Comparison of ENCODE assay signal across 8 mouse cellular contexts in the genomic region with DNA sequence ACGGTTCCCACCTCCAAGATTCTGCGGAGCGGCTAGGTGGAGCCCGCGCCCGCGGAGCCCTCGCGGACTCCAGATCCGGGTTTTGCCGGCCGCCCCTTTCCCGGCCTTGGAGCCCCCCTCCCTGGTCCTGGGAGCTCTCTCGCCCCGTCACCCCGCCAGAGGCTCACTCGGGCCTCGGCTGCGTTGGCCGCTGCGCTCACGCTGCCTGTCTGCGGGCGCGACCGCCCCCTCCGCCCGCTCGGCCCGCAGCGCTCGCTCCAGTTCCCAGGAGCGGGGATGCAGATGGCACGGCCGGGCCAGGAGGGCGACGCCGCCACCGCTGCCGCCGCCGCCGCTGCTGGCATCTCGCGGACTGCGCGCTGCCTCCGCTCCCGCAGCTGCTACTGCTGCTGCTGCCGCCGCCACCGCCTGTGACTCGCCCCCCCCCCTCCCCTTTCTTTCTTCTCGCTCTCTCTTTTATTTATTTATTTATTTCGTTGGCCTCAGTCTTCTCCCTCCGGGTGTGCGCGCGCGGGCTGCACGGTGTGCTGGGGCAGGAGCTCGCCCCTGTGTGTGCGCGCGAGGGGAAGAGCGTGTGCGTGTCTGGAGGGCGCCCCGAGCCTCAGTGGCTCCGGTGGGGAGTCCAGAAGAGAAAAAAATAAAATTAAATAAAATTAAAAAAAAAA. TPM values are rescaled to one million over a fixed set of nuclear protein-coding genes. Genes with fewer than 3 reads are reported as not detected.
DNase-seq lines count a peak whose midpoint lies in the region; ATAC-seq lines count a peak whose summit lies in the region.

Adgrl3 (plus strand) TSS at position 549 of the 665 bp plus-strand sequence.

- peaks cover 17% of the 10 kb centered on the region for H3K4me1 ChIP-seq in hindbrain, embryonic 14.5 days (replicated peaks; ENCODE audit: control insufficient read depth, insufficient read depth, low read length)

- H3K27ac ChIP-seq in hindbrain, embryonic 14.5 days, result peak within 1 kb of the TSS; percentile 98

- no peaks in the 10 kb centered on the region for H3K9me3 ChIP-seq in hindbrain, embryonic 14.5 days (ENCODE audit: control insufficient read depth, low read length)

- H3K4me2 ChIP-seq in hindbrain, embryonic 14.5 days (replicated peaks), result peak within 1 kb of the TSS; percentile 80

- H3K27me3 ChIP-seq in hindbrain, embryonic 14.5 days (ENCODE audit: control insufficient read depth, insufficient read depth, low read length), result no peaks in the 10 kb centered on the region

- peak within 1 kb of the TSS; percentile 95 for H3K9ac ChIP-seq in hindbrain, embryonic 14.5 days

- under 1% methylated on average over 58 of the region's 70 CpGs for WGBS in hindbrain, embryonic 14.5 days

- peak within 1 kb of the TSS; percentile 72 for H3K4me3 ChIP-seq in hindbrain, embryonic 14.5 days (replicated peaks; ENCODE audit: low read length)

- H3K36me3 ChIP-seq in hindbrain, embryonic 14.5 days (replicated peaks; ENCODE audit: control insufficient read depth, insufficient read depth), result no peaks in the 10 kb centered on the region

- ATAC-seq in hindbrain, embryonic 14.5 days (ENCODE audit: low FRiP score), result peak; percentile 91
- ATAC-seq in erythroid progenitor cell, adult 5-6 weeks (replicated peaks; ENCODE audit: low FRiP score, poor library complexity, severe bottlenecking), result no peak

- DNase-seq in adrenal gland, postnatal 14 days, result peak; percentile 77
- peak; percentile 88 for DNase-seq in cerebellum, postnatal 36 days
- peak; percentile 13 for DNase-seq in gastrocnemius, adult 18-20 months (ENCODE audit: low spot score)
- peak; percentile 87 for DNase-seq in hindbrain, embryonic 14.5 days (ENCODE audit: low spot score)
- peak; percentile 73 to 80 for DNase-seq in left cerebral cortex, adult 8-10 months (ENCODE audit: low spot score in 2 of 2)
- peak; percentile 66 for DNase-seq in lung, postnatal 36 days
- peak; percentile 88 to 90 for DNase-seq in right cerebral cortex, postnatal 10 days (ENCODE audit: low spot score in 2 of 2)

RNA-seq across cellular contexts. Expression of gene Adgrl3, which starts in this region (rescaled TPM):
- 6.0 and 10.9 TPM in 2 replicates for total RNA-seq in adrenal gland, postnatal 14 days (2021)
- total RNA-seq in gastrocnemius, adult 18-20 months (2021), result under 1 TPM; 0.57 to 0.59 TPM
- polyA plus RNA-seq in hindbrain, embryonic 14.5 days (2014; fragmentation: Nextera tagmentation; extraction: Ambion mirVana), result 77.7 and 78.7 TPM in 2 replicates
- 100 to 1,000 TPM; 202 to 218 (median 203) TPM for total RNA-seq in left cerebral cortex, adult 8-10 months (2022)
- not detected in 2 replicates for total RNA-seq in erythroid progenitor cell, adult 5-6 weeks (2015; ENCODE audit: low replicate concordance)
- total RNA-seq in erythroid progenitor cell, adult 5-6 weeks (2017; ENCODE audit: low replicate concordance), result not detected in 2 replicates

Comparison
In these comparisons a context has a peak if more than half of its experiments do, and no peak if none do; other contexts are left out.
1. RNA of gene Adgrl3 (total RNA-seq): 202 to 218 TPM in left cerebral cortex, adult 8-10 months; 6.0 to 10.9 TPM in adrenal gland, postnatal 14 days, 0.57 to 0.59 TPM in gastrocnemius, adult 18-20 months and not detected in erythroid progenitor cell, adult 5-6 weeks; every median in the first group is over 10 times any median in the second.
2. Peak in DNase-seq in gastrocnemius, adult 18-20 months; RNA of the gene not detected or under 1 TPM.
3. DNase-seq: peak in every context shown above with its lines; median percentile 89 in right cerebral cortex, postnatal 10 days; 88 in cerebellum, postnatal 36 days; 87 in hindbrain, embryonic 14.5 days; 77 in adrenal gland, postnatal 14 days; 76 in left cerebral cortex, adult 8-10 months; 66 in lung, postnatal 36 days; 13 in gastrocnemius, adult 18-20 months.